Mouse (Mus musculus) frontal cortex, adult (tissue): Measurements from ENCODE around the gene Hist1h2bn.
A peak's percentile ranks its signal among the peaks of the same experiment; 100 is the strongest.
"Not testable (repeated sequence)": the region's sequence is repeated elsewhere in the genome, so short reads cannot be mapped to it uniquely, and the experiment has no call there.

Source experiments
- ATAC-seq: cut with Nextera tagmentation; 2 replicates; pipeline ENCODE4 v1.9.2; 2017; ENCODE audit warnings: mild to moderate bottlenecking, moderate library complexity, mixed read lengths; ENCODE audit not compliant: low TSS enrichment

The Hist1h2bn gene

GRCm38 (mm10) chr13:21781639-21782038 is 27.7 kb downstream of the Hist1h2bn start:
- ATAC-seq = no peak

- not testable (repeated sequence) for ATAC-seq
Observed at GRCm38 (mm10) chr13:21782361-21783254, 28.7 kb downstream of the Hist1h2bn start.

- peak; percentile 75 for ATAC-seq
Observed at GRCm38 (mm10) chr13:21783255-21783617, 29.3 kb downstream of the Hist1h2bn start, which contains the start of gene Hist1h3i. TSS of gene Hist1h3i (minus strand) at chr13:21783370.

GRCm38 (mm10) chr13:21783734-21784161 is 29.8 kb downstream of the Hist1h2bn start:
- ATAC-seq = no peak

GRCm38 (mm10) chr13:21784311-21784710 is 30.4 kb downstream of the Hist1h2bn start:
- ATAC-seq = no peak

GRCm38 (mm10) chr13:21786189-21786898 is 32.4 kb downstream of the Hist1h2bn start:
- ATAC-seq = no peak

- ATAC-seq = peak; percentile 97
Observed at GRCm38 (mm10) chr13:21786899-21787629, 33.1 kb downstream of the Hist1h2bn start, which contains the start of the genes Hist1h2an and Hist1h2bp. TSS of gene Hist1h2an (minus strand) at chr13:21787218. TSS of gene Hist1h2bp (plus strand) at chr13:21787461.

- ATAC-seq = no peak
Observed at GRCm38 (mm10) chr13:21787760-21788593, 34.1 kb downstream of the Hist1h2bn start.

GRCm38 (mm10) chr13:21789925-21790324 is 36.0 kb downstream of the Hist1h2bn start:
- no peak for ATAC-seq

- no peak for ATAC-seq
Observed at GRCm38 (mm10) chr13:21790601-21791283, 36.8 kb downstream of the Hist1h2bn start.

- ATAC-seq = no peak
Observed at GRCm38 (mm10) chr13:21795584-21795983, 41.7 kb downstream of the Hist1h2bn start.

GRCm38 (mm10) chr13:21797163-21797562 is 43.2 kb downstream of the Hist1h2bn start:
- ATAC-seq = not testable (repeated sequence)

- ATAC-seq = peak; percentile 85
Observed at GRCm38 (mm10) chr13:21803058-21803457, 49.1 kb downstream of the Hist1h2bn start.
